Mouse (Mus musculus): ENCODE results near the gene Actl10. TPM values are rescaled to one million over a fixed set of nuclear protein-coding genes. Genes with fewer than 3 reads are reported as not detected.

Gene Actl10
- polyA plus RNA-seq, 1 experiment from 2014 or later = 0.52 TPM

- Histone ChIP-seq H3K4me1 (replicated peaks) (peaks cover 19% of the 10 kb centered on the region), H3K36me3 (no peaks in the 10 kb centered on the region), H3K27ac (replicated peaks) (peak within 1 kb of the TSS; percentile 66), H3K4me2 (peak within 1 kb of the TSS; percentile 94), H3K9ac (peak within 1 kb of the TSS; percentile 49), H3K4me3 (peak within 1 kb of the TSS; percentile 72), H3K9me3 (no peaks in the 10 kb centered on the region), H3K27me3 (no peaks in the 10 kb centered on the region)
- 0% methylated on average over 33 of the region's 44 CpGs for WGBS
- peak; percentile 99 for ATAC-seq (ENCODE audit: low FRiP score, low read depth)
Observed at GRCm38 (mm10) chr2:154569836-154570286, 18.3 kb downstream of the Actl10 start, which contains the start of gene E2f1. Gene E2f1 (minus strand): TSS chr2:154569892.

GRCm38 (mm10) chr2:154570666-154571065 lies 19.1 kb downstream of the Actl10 start:
- Histone ChIP-seq H3K36me3 (no peaks in the 10 kb centered on the region), H3K4me3 (no peak overlapping the region), H3K4me1 (replicated peaks) (peaks cover 19% of the 10 kb centered on the region), H3K27me3 (no peaks in the 10 kb centered on the region), H3K27ac (replicated peaks) (no peak overlapping the region), H3K9me3 (no peaks in the 10 kb centered on the region), H3K9ac (no peak overlapping the region), H3K4me2 (peak overlapping the region; percentile 94)
- ATAC-seq (ENCODE audit: low FRiP score, low read depth) = no peak
- 53% methylated on average over 4 of the region's 4 CpGs for WGBS

GRCm38 (mm10) chr2:154571266-154571665 lies 19.7 kb downstream of the Actl10 start:
- Histone ChIP-seq H3K4me3 (no peak overlapping the region), H3K27ac (replicated peaks) (no peak overlapping the region), H3K4me1 (replicated peaks) (peaks cover 19% of the 10 kb centered on the region), H3K9ac (no peak overlapping the region), H3K9me3 (no peaks in the 10 kb centered on the region), H3K4me2 (no peak overlapping the region), H3K36me3 (no peaks in the 10 kb centered on the region), H3K27me3 (no peaks in the 10 kb centered on the region)
- no peak for ATAC-seq (ENCODE audit: low FRiP score, low read depth)
- WGBS = 91% methylated on average over 4 of the region's 4 CpGs

- H3K36me3 ChIP-seq = no peaks in the 10 kb centered on the region
- no peak overlapping the region for H3K9ac ChIP-seq
- no peaks in the 10 kb centered on the region for H3K9me3 ChIP-seq
- H3K27ac ChIP-seq (replicated peaks) = no peak overlapping the region
- no peak overlapping the region for H3K4me3 ChIP-seq
- no peak for ATAC-seq (ENCODE audit: low FRiP score, low read depth)
- H3K4me1 ChIP-seq (replicated peaks) = peaks cover 24% of the 10 kb centered on the region
- no peak overlapping the region for H3K4me2 ChIP-seq
- no peaks in the 10 kb centered on the region for H3K27me3 ChIP-seq
- 75% methylated on average over 8 of the region's 8 CpGs for WGBS
Observed at GRCm38 (mm10) chr2:154571976-154572375, 20.4 kb downstream of the Actl10 start.

- Histone ChIP-seq H3K36me3 (no peaks in the 10 kb centered on the region), H3K4me1 (replicated peaks) (peaks cover 33% of the 10 kb centered on the region), H3K27me3 (no peaks in the 10 kb centered on the region), H3K4me2 (no peak overlapping the region), H3K9ac (no peak overlapping the region), H3K27ac (replicated peaks) (no peak overlapping the region), H3K9me3 (no peaks in the 10 kb centered on the region), H3K4me3 (no peak overlapping the region)
- 82% methylated on average over 3 of the region's 3 CpGs for WGBS
- ATAC-seq (ENCODE audit: low FRiP score, low read depth) = no peak
Observed at GRCm38 (mm10) chr2:154572996-154573395, 21.4 kb downstream of the Actl10 start.

GRCm38 (mm10) chr2:154574271-154574670 lies 22.7 kb downstream of the Actl10 start:
- 20% methylated on average over 7 of the region's 7 CpGs for WGBS
- Histone ChIP-seq H3K4me3 (no peak overlapping the region), H3K9ac (no peak overlapping the region), H3K9me3 (no peaks in the 10 kb centered on the region), H3K27me3 (no peaks in the 10 kb centered on the region), H3K4me2 (no peak overlapping the region), H3K27ac (replicated peaks) (no peak overlapping the region), H3K36me3 (no peaks in the 10 kb centered on the region), H3K4me1 (replicated peaks) (peaks cover 23% of the 10 kb centered on the region)
- no peak for ATAC-seq (ENCODE audit: low FRiP score, low read depth)

GRCm38 (mm10) chr2:154576876-154577743 lies 25.5 kb downstream of the Actl10 start:
- ATAC-seq (ENCODE audit: low FRiP score, low read depth) = no peak
- Histone ChIP-seq H3K4me2 (no peak overlapping the region), H3K27me3 (no peaks in the 10 kb centered on the region), H3K36me3 (no peaks in the 10 kb centered on the region), H3K9ac (no peak overlapping the region), H3K27ac (replicated peaks) (peak overlapping the region; percentile 11; the same call in 1 of the 2 replicates), H3K9me3 (no peaks in the 10 kb centered on the region), H3K4me3 (no peak overlapping the region), H3K4me1 (replicated peaks) (peaks cover 14% of the 10 kb centered on the region)
- 21% methylated on average over 12 of the region's 12 CpGs for WGBS

- ATAC-seq (ENCODE audit: low FRiP score, low read depth) = no peak
- Histone ChIP-seq H3K4me2 (no peak overlapping the region), H3K27ac (replicated peaks) (no peak overlapping the region), H3K36me3 (no peaks in the 10 kb centered on the region), H3K4me3 (no peak overlapping the region), H3K9ac (no peak overlapping the region), H3K27me3 (no peaks in the 10 kb centered on the region), H3K4me1 (replicated peaks) (peaks cover 14% of the 10 kb centered on the region), H3K9me3 (no peaks in the 10 kb centered on the region)
- WGBS = 48% methylated on average over 6 of the region's 6 CpGs
Observed at GRCm38 (mm10) chr2:154577744-154578067, 26.1 kb downstream of the Actl10 start.

- peaks cover 33% of the 10 kb centered on the region for H3K4me1 ChIP-seq (replicated peaks)
- H3K27me3 ChIP-seq = no peaks in the 10 kb centered on the region
- no peak overlapping the region for H3K4me2 ChIP-seq
- no peak for ATAC-seq (ENCODE audit: low FRiP score, low read depth)
- no peaks in the 10 kb centered on the region for H3K36me3 ChIP-seq
- H3K27ac ChIP-seq (replicated peaks) = 0 out of 2 replicates have a peak overlapping the region, but pooled peaks have one; percentile 38
- H3K9ac ChIP-seq = no peak overlapping the region
- 69% methylated on average over 8 of the region's 8 CpGs for WGBS
- H3K4me3 ChIP-seq = no peak overlapping the region
- H3K9me3 ChIP-seq = no peaks in the 10 kb centered on the region
Observed at GRCm38 (mm10) chr2:154580586-154580985, 29.0 kb downstream of the Actl10 start.

- 93% methylated on average over 1 of the region's 1 CpGs for WGBS
- H3K9me3 ChIP-seq = no peaks in the 10 kb centered on the region
Observed at GRCm38 (mm10) chr2:154581421-154581820, 29.8 kb downstream of the Actl10 start.

GRCm38 (mm10) chr2:154583906-154584872 lies 32.6 kb downstream of the Actl10 start:
- no peak overlapping the region; the same call in 1 of the 2 replicates for H3K4me2 ChIP-seq
- no peaks in the 10 kb centered on the region for H3K9me3 ChIP-seq
- peak; percentile 84 for ATAC-seq (ENCODE audit: low FRiP score, low read depth)
- H3K36me3 ChIP-seq = peaks cover 8% of the 10 kb centered on the region; the same call in 1 of the 2 replicates
- WGBS = 42% methylated on average over 15 of the region's 15 CpGs
- H3K27ac ChIP-seq (replicated peaks) = peak overlapping the region; percentile 46
- H3K9ac ChIP-seq = no peak overlapping the region
- H3K4me3 ChIP-seq = no peak overlapping the region
- peaks cover 23% of the 10 kb centered on the region for H3K4me1 ChIP-seq (replicated peaks)
- H3K27me3 ChIP-seq = no peaks in the 10 kb centered on the region

More at GRCm38 (mm10) chr2:154581421-154581820, 29.8 kb downstream of the Actl10 start:
- Histone ChIP-seq H3K4me3 (no peak overlapping the region), H3K9ac (no peak overlapping the region), H3K4me1 (replicated peaks) (peaks cover 37% of the 10 kb centered on the region), H3K27ac (replicated peaks) (no peak overlapping the region), H3K27me3 (no peaks in the 10 kb centered on the region), H3K4me2 (no peak overlapping the region), H3K36me3 (no peaks in the 10 kb centered on the region)
- ATAC-seq (ENCODE audit: low FRiP score, low read depth) = no peak

Data from hindbrain, embryonic 15.5 days (tissue).